Mouse (Mus musculus): ENCODE measurements around the gene Osbpl3. TPM values are rescaled to one million over a fixed set of nuclear protein-coding genes. Genes with fewer than 3 reads are reported as not detected.

The Osbpl3 gene
- polyA plus RNA-seq, 1 experiment from 2014 or later = 9.5 TPM

GRCm38 (mm10) chr6:50395641-50396312, 60.2 kb downstream of the Osbpl3 start:
- Histone ChIP-seq H3K9ac (no peak overlapping the region), H3K27ac (no peak overlapping the region), H3K4me1 (no peaks in the 10 kb centered on the region), H3K4me3 (replicated peaks) (no peak overlapping the region), H3K27me3 (no peaks in the 10 kb centered on the region), H3K9me3 (no peaks in the 10 kb centered on the region), H3K36me3 (replicated peaks) (no peaks in the 10 kb centered on the region), H3K4me2 (no peak overlapping the region)
- 65% methylated on average over 7 of the region's 7 CpGs for WGBS
- ATAC-seq (ENCODE audit: low FRiP score) = no peak

DNA sequence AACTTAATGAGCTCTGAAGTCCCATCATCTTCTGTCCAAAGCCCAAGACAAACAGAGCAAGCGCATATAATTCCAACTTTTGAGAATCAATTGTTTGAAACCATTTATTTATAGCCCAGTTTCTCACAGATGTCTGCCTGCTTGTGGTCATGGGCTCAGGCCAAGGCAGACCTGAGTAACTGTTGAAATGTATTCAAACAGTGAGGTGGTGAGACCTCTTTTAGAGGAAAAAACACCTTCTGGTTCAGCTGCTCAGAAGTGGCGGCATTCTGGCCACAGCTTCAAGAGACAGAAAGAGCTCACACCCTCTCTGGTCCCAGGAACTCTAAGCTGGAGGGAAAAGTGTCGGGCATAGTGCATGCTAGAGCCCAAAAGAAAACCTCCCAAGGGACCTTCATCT, 61.6 kb downstream of the Osbpl3 start:
- Histone ChIP-seq H3K4me3 (replicated peaks) (no peak overlapping the region), H3K27me3 (no peaks in the 10 kb centered on the region), H3K9ac (no peak overlapping the region), H3K36me3 (replicated peaks) (no peaks in the 10 kb centered on the region), H3K9me3 (no peaks in the 10 kb centered on the region), H3K4me1 (no peaks in the 10 kb centered on the region), H3K4me2 (no peak overlapping the region), H3K27ac (no peak overlapping the region)
- 88% methylated on average over 3 of the region's 3 CpGs for WGBS
- no peak for ATAC-seq (ENCODE audit: low FRiP score)

DNA sequence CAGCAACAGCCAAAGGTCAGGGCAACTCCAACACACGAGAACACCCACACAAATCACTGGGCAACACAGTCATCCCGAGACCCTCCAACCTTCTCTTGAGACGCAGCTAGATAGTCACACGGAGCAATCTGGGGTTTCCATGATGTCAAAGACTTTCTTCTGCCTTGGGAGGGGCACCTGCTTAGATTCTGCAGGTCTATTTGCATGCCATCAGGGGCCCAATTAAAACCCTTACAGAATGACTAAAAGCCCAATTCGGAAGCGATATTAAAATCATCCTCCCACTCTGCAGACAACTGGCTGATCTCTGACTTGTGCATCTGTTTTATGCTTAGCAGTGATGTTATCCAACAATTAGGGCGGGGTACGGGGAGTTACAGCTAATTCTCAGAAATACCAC, 62.0 kb downstream of the Osbpl3 start:
- Histone ChIP-seq H3K4me3 (replicated peaks) (no peak overlapping the region), H3K36me3 (replicated peaks) (no peaks in the 10 kb centered on the region), H3K27me3 (no peaks in the 10 kb centered on the region), H3K4me2 (no peak overlapping the region), H3K27ac (no peak overlapping the region), H3K9ac (no peak overlapping the region), H3K9me3 (no peaks in the 10 kb centered on the region), H3K4me1 (no peaks in the 10 kb centered on the region)
- 90% methylated on average over 8 of the region's 8 CpGs for WGBS
- ATAC-seq (ENCODE audit: low FRiP score) = no peak

DNA sequence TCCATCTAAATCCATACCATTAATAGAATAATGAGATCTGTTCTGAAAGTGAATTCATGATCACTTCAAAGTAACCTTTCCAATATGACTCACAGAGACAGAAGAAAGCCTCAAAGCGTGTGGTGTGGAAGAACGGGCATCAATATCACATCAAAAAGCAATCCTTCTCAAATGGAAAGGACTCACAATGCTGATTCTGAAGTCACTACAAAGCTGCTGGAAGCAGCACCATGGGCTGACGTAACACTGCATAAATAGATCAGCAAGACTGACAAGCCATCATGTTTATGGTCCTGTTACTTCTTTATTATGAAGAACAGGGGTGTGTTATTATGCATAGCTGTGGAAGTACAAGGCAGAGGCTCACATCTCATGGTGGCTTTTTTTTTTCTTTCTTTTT, 64.0 kb downstream of the Osbpl3 start:
- H3K27me3 ChIP-seq = no peaks in the 10 kb centered on the region
- no peaks in the 10 kb centered on the region for H3K9me3 ChIP-seq
- ATAC-seq (ENCODE audit: low FRiP score) = no peak
- H3K4me1 ChIP-seq = no peaks in the 10 kb centered on the region
- no peak overlapping the region for H3K9ac ChIP-seq
- no peak overlapping the region for H3K4me2 ChIP-seq
- H3K27ac ChIP-seq = no peak overlapping the region
- WGBS = 87% methylated on average over 3 of the region's 3 CpGs
- no peaks in the 10 kb centered on the region for H3K36me3 ChIP-seq (replicated peaks)
- H3K4me3 ChIP-seq (replicated peaks) = no peak overlapping the region

DNA sequence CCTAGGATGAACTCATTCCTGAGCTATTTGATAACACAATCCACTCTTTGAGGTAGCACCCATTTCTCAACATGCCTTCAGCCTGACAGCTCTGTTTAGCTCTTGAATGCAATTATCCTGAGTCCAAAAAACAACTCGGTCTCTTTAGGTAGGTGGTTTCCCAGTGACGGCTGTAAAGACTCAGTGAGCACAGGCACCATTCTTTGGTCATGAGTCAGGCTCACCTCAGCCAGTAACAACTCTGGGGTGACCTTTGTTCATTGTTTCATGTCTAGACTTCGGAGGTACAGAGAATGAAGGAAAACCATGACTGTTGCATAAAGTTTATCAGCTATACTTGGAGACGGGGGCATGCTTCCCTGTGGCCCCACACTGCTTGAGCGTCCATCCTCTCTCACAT, 65.7 kb downstream of the Osbpl3 start:
- whole genome bisulfite sequencing = 75% methylated on average over 5 of the region's 5 CpGs
- H3K36me3 ChIP-seq (replicated peaks) = no peaks in the 10 kb centered on the region

GRCm38 (mm10) chr6:50387629-50388028, 68.4 kb downstream of the Osbpl3 start:
- ATAC-seq (ENCODE audit: low FRiP score) = no peak
- H3K9me3 ChIP-seq = no peaks in the 10 kb centered on the region
- no peak overlapping the region for H3K9ac ChIP-seq
- 82% methylated on average over 5 of the region's 5 CpGs for WGBS
- H3K27me3 ChIP-seq = no peaks in the 10 kb centered on the region
- no peak overlapping the region for H3K27ac ChIP-seq
- no peak overlapping the region for H3K4me3 ChIP-seq (replicated peaks)
- no peaks in the 10 kb centered on the region for H3K36me3 ChIP-seq (replicated peaks)
- H3K4me1 ChIP-seq = no peaks in the 10 kb centered on the region
- no peak overlapping the region for H3K4me2 ChIP-seq

More for the DNA sequence above, 65.7 kb downstream of the Osbpl3 start:
- Histone ChIP-seq H3K4me1 (no peaks in the 10 kb centered on the region), H3K9me3 (no peaks in the 10 kb centered on the region), H3K4me2 (no peak overlapping the region), H3K4me3 (replicated peaks) (no peak overlapping the region), H3K9ac (no peak overlapping the region), H3K27me3 (no peaks in the 10 kb centered on the region), H3K27ac (no peak overlapping the region)
- no peak for ATAC-seq (ENCODE audit: low FRiP score)

- Histone ChIP-seq H3K9ac (no peak overlapping the region), H3K4me2 (no peak overlapping the region), H3K9me3 (no peaks in the 10 kb centered on the region), H3K4me3 (replicated peaks) (no peak overlapping the region), H3K36me3 (replicated peaks) (no peaks in the 10 kb centered on the region), H3K27ac (no peak overlapping the region), H3K27me3 (no peaks in the 10 kb centered on the region), H3K4me1 (0 out of 2 replicates have a peak, but pooled peaks cover 4% of the 10 kb centered on the region)
- no peak for ATAC-seq (ENCODE audit: low FRiP score)
- WGBS = 85% methylated on average over 4 of the region's 4 CpGs
Observed at GRCm38 (mm10) chr6:50386497-50386896, 69.5 kb downstream of the Osbpl3 start.

- ATAC-seq (ENCODE audit: low FRiP score) = no peak
- H3K27ac ChIP-seq = no peak overlapping the region
- H3K27me3 ChIP-seq = no peaks in the 10 kb centered on the region
- no peak overlapping the region for H3K4me2 ChIP-seq
- H3K36me3 ChIP-seq (replicated peaks) = no peaks in the 10 kb centered on the region
- no peak overlapping the region for H3K4me3 ChIP-seq (replicated peaks)
- H3K4me1 ChIP-seq = 0 out of 2 replicates have a peak, but pooled peaks cover 4% of the 10 kb centered on the region
- WGBS = 94% methylated on average over 8 of the region's 8 CpGs
- H3K9ac ChIP-seq = no peak overlapping the region
- H3K9me3 ChIP-seq = no peaks in the 10 kb centered on the region
Observed at GRCm38 (mm10) chr6:50385451-50386013, 70.5 kb downstream of the Osbpl3 start.

GRCm38 (mm10) chr6:50382711-50383110, 73.3 kb downstream of the Osbpl3 start:
- 94% methylated on average over 7 of the region's 7 CpGs for WGBS
- Histone ChIP-seq H3K9ac (no peak overlapping the region), H3K4me3 (replicated peaks) (no peak overlapping the region), H3K27ac (no peak overlapping the region), H3K9me3 (no peaks in the 10 kb centered on the region), H3K27me3 (no peaks in the 10 kb centered on the region), H3K4me2 (no peak overlapping the region), H3K36me3 (replicated peaks) (no peaks in the 10 kb centered on the region), H3K4me1 (0 out of 2 replicates have a peak, but pooled peaks cover 4% of the 10 kb centered on the region)
- ATAC-seq (ENCODE audit: low FRiP score) = no peak

GRCm38 (mm10) chr6:50382196-50382595, 73.8 kb downstream of the Osbpl3 start:
- H3K9me3 ChIP-seq = no peaks in the 10 kb centered on the region
- no peak for ATAC-seq (ENCODE audit: low FRiP score)
- H3K27me3 ChIP-seq = no peaks in the 10 kb centered on the region
- H3K27ac ChIP-seq = no peak overlapping the region
- H3K4me1 ChIP-seq = 0 out of 2 replicates have a peak, but pooled peaks cover 4% of the 10 kb centered on the region
- WGBS = 60% methylated on average over 8 of the region's 8 CpGs
- no peak overlapping the region for H3K4me2 ChIP-seq
- no peak overlapping the region for H3K9ac ChIP-seq
- H3K4me3 ChIP-seq (replicated peaks) = no peak overlapping the region
- no peaks in the 10 kb centered on the region for H3K36me3 ChIP-seq (replicated peaks)

- Histone ChIP-seq H3K4me2 (no peak overlapping the region), H3K9me3 (no peaks in the 10 kb centered on the region), H3K4me3 (replicated peaks) (no peak overlapping the region), H3K36me3 (replicated peaks) (no peaks in the 10 kb centered on the region), H3K27me3 (no peaks in the 10 kb centered on the region), H3K9ac (no peak overlapping the region), H3K27ac (no peak overlapping the region), H3K4me1 (0 out of 2 replicates have a peak, but pooled peaks cover 4% of the 10 kb centered on the region)
- WGBS = 49% methylated on average over 11 of the region's 11 CpGs
- ATAC-seq (ENCODE audit: low FRiP score) = no peak
Observed at GRCm38 (mm10) chr6:50381504-50382091, 74.4 kb downstream of the Osbpl3 start.

- H3K9me3 ChIP-seq = no peaks in the 10 kb centered on the region
- whole genome bisulfite sequencing = 89% methylated on average over 4 of the region's 4 CpGs
- H3K27ac ChIP-seq = no peak overlapping the region
- H3K36me3 ChIP-seq (replicated peaks) = no peaks in the 10 kb centered on the region
- 0 out of 2 replicates have a peak, but pooled peaks cover 4% of the 10 kb centered on the region for H3K4me1 ChIP-seq
- no peaks in the 10 kb centered on the region for H3K27me3 ChIP-seq
- no peak overlapping the region for H3K9ac ChIP-seq
- H3K4me3 ChIP-seq (replicated peaks) = no peak overlapping the region
- ATAC-seq (ENCODE audit: low FRiP score) = no peak
- H3K4me2 ChIP-seq = no peak overlapping the region
Observed at GRCm38 (mm10) chr6:50379740-50380139, 76.3 kb downstream of the Osbpl3 start.

GRCm38 (mm10) chr6:50379136-50379535, 76.9 kb downstream of the Osbpl3 start:
- WGBS = 82% methylated on average over 5 of the region's 5 CpGs
- Histone ChIP-seq H3K9me3 (no peaks in the 10 kb centered on the region), H3K4me2 (no peak overlapping the region), H3K36me3 (replicated peaks) (no peaks in the 10 kb centered on the region), H3K27me3 (no peaks in the 10 kb centered on the region), H3K27ac (no peak overlapping the region), H3K4me3 (replicated peaks) (no peak overlapping the region), H3K9ac (no peak overlapping the region), H3K4me1 (0 out of 2 replicates have a peak, but pooled peaks cover 4% of the 10 kb centered on the region)
- ATAC-seq (ENCODE audit: low FRiP score) = no peak

All from forebrain, embryonic 12.5 days (tissue).